Mouse (Mus musculus): ENCODE data around the gene Atad3a. TPM values are rescaled to one million over a fixed set of nuclear protein-coding genes. Genes with fewer than 3 reads are reported as not detected.
A peak's percentile ranks its signal among the peaks of the same experiment; 100 is the strongest.

Gene Atad3a
- polyA plus RNA-seq, 1 experiment = 20.5 TPM

DNA sequence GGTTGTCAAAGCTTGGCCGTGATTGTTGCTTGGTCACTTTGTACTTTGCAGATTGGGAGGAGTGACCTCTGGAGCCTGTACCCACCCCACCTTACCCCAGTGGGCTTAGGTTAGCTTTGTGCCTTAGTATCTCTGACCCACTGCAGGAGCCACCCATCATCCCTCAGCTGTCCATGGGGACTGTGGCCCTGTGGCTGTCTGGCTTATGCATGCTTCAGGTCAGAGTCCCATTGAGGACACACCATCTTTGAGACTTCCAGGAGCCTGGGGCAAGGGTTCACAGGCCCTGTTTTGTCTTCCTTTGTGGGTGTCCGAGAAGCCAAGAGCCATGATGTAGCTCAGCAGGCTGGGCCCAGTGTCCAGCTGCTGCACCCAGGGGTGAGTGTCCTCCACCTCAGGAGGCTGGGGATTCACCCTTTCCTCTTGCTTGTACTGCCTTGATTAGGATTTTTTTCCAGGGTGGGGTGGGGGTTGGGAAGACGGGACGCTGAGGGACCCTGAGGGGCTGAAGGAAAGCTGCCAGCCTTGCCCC, 65.3 kb downstream of the Atad3a start:
- TF ChIP-seq FLI1 (IDR thresholded peaks at IDR 0.05; ENCODE audit: low read length) (no peak), GATA1 (IDR thresholded peaks at IDR 0.05; ENCODE audit: borderline replicate concordance, low read length) (no peak)
- H3K4me3 ChIP-seq (replicated peaks) = peak overlapping the region; percentile 62
- no peaks in the 10 kb centered on the region for H3K36me3 ChIP-seq (replicated peaks; ENCODE audit: low read length)
- H3K4me1 ChIP-seq = peaks cover 51% of the 10 kb centered on the region
- H3K27me3 ChIP-seq (replicated peaks) = peaks cover 68% of the 10 kb centered on the region
- no peaks in the 10 kb centered on the region for H3K9me3 ChIP-seq

DNA sequence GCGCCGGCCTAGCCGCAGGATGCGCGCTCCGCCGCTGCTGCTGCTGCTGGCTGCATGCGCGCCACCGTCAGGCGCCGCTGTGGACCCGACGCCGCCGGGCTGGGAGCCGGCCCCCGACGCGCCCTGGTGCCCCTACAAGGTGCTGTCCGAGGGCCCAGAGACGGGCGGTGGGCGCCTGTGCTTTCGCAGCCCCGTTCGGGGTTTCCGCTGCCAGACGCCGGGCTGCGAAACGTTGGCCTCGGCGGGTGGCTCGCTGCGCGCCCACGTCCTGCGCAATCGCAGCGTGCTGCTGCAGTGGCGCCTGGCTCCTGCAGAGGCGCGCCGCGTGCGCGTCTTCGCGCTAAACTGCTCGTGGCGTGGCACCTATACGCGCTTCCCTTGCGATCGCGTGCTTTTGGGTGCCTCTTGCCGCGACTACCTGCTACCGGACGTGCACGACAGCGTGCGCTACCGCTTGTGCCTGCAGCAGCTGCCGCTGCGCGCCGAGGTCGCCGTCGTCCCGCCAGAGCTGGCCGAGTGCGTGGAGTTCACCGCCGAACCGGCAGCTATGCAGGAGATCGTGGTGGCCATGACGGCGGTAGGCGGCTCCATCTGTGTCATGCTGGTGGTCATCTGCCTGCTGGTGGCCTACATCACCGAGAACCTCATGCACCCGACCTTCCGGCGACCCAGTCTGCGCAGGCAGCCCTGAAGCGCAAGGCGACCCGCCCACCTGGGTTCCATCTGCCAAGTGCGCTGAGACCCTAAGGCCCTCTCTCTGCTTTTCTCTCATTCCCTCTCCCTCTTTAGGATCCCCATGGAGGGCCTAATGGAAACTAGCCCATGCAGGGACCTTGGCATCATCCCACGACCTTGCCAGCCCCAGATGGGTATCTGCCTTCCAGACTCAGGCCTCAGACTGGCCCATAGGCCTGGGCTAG, 66.2 kb downstream of the Atad3a start:
- Histone ChIP-seq H3K36me3 (replicated peaks; ENCODE audit: low read length) (no peaks in the 10 kb centered on the region), H3K4me3 (replicated peaks) (peak overlapping the region; percentile 95), H3K9me3 (no peaks in the 10 kb centered on the region), H3K27me3 (replicated peaks) (peaks cover 69% of the 10 kb centered on the region), H3K4me1 (peaks cover 51% of the 10 kb centered on the region)
- no peak for TF ChIP-seq GATA1 (IDR thresholded peaks at IDR 0.05; ENCODE audit: borderline replicate concordance, low read length)
- TF ChIP-seq FLI1 (IDR thresholded peaks at IDR 0.05; ENCODE audit: low read length) = no peak

DNA sequence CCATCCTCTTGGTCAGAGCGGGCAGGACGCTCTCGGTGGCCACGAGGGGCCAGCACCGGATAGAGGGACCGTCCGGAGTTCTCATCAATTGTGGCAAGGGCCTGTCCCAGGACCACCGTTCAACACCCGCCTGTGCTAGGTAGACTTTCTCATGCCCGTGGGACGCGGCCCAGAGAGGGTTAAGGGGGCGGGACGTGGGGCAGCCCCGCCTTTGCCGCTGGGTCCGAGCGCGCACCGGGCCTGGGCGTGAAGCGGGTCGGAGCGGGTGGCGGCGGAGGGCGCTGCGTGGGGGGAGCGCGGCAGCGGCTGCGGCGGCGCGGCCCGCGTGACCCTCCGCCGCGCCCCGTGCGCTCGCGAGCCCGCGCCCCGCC, 66.8 kb downstream of the Atad3a start, which contains the start of gene Fndc10:
TSS of gene Fndc10 (plus strand) at position 232 of the 371 bp plus-strand sequence.
- Histone ChIP-seq H3K9me3 (no peaks in the 10 kb centered on the region), H3K36me3 (replicated peaks; ENCODE audit: low read length) (no peaks in the 10 kb centered on the region), H3K4me1 (peaks cover 51% of the 10 kb centered on the region), H3K27me3 (replicated peaks) (peaks cover 68% of the 10 kb centered on the region), H3K4me3 (replicated peaks) (peak within 1 kb of the TSS; percentile 95)
- TF ChIP-seq FLI1 (IDR thresholded peaks at IDR 0.05; ENCODE audit: low read length) (no peak), GATA1 (IDR thresholded peaks at IDR 0.05; ENCODE audit: borderline replicate concordance, low read length) (no peak)

DNA sequence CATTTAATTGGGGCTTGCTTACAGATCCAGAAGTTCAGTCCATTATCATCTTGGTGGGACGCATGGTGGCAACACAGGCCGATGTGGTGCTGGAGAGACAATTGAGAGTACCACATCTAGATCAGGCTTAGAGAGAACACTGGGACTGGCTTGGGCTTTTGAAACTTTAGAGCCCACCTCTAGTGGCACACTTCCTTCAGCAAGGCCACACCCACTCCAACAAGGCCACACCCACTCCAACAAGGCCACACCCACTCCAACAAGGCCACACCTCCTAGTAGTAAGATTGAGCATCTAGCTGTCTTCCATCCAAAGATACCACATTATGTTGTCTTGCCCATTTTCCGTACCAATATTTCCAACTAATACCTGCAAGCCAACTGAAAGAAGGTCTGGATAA, 68.5 kb downstream of the Atad3a start:
- Histone ChIP-seq H3K4me3 (replicated peaks) (no peak overlapping the region), H3K27me3 (replicated peaks) (peaks cover 62% of the 10 kb centered on the region), H3K9me3 (no peaks in the 10 kb centered on the region), H3K4me1 (peaks cover 53% of the 10 kb centered on the region), H3K36me3 (replicated peaks; ENCODE audit: low read length) (no peaks in the 10 kb centered on the region)
- no peak for TF ChIP-seq GATA1 (IDR thresholded peaks at IDR 0.05; ENCODE audit: borderline replicate concordance, low read length)
- no peak for TF ChIP-seq FLI1 (IDR thresholded peaks at IDR 0.05; ENCODE audit: low read length)

Other genes starting within 250 kb of the Atad3a start
- 38.7 and 54.4 TPM in 2 replicates for gene Nadk, start 198.7 kb downstream of the Atad3a start, polyA plus RNA-seq (2012; ENCODE audit: insufficient read depth, low replicate concordance)
- gene Slc35e2, start 159.7 kb downstream of the Atad3a start, polyA plus RNA-seq (2012; ENCODE audit: insufficient read depth, low replicate concordance) = 0.17 and 0.60 TPM in 2 replicates
- 9.7 and 77.3 TPM in 2 replicates for gene Cdk11b, start 136.2 kb downstream of the Atad3a start, polyA plus RNA-seq (2012; ENCODE audit: insufficient read depth, low replicate concordance)
- gene Gm10563, start 115.7 kb downstream of the Atad3a start, polyA plus RNA-seq (2012; ENCODE audit: insufficient read depth, low replicate concordance) = not detected in 2 replicates
- gene Mmp23, start 107.7 kb downstream of the Atad3a start, polyA plus RNA-seq (2012; ENCODE audit: insufficient read depth, low replicate concordance) = 3.7 TPM in 1 of 2 replicates, not detected in the other
- gene Mib2, start 91.9 kb downstream of the Atad3a start, polyA plus RNA-seq (2012; ENCODE audit: insufficient read depth, low replicate concordance) = 45.2 and 94.9 TPM in 2 replicates
- 0.44 and 4.7 TPM in 2 replicates for gene Fndc10, start 66.8 kb downstream of the Atad3a start, polyA plus RNA-seq (2012; ENCODE audit: insufficient read depth, low replicate concordance)
- gene Ssu72, start 56.3 kb downstream of the Atad3a start, polyA plus RNA-seq (2012; ENCODE audit: insufficient read depth, low replicate concordance) = 37.1 and 112 TPM in 2 replicates
- 1.2 and 3.2 TPM in 2 replicates for gene Tmem240, start 26.3 kb downstream of the Atad3a start, polyA plus RNA-seq (2012; ENCODE audit: insufficient read depth, low replicate concordance)
- 0.41 and 1.4 TPM in 2 replicates for gene Vwa1, start 13.6 kb upstream of the Atad3a start, polyA plus RNA-seq (2012; ENCODE audit: insufficient read depth, low replicate concordance)
- gene Tmem88b, start 24.8 kb upstream of the Atad3a start, polyA plus RNA-seq (2012; ENCODE audit: insufficient read depth, low replicate concordance) = 0.04 TPM in 1 of 2 replicates, not detected in the other
- not detected in 2 replicates for gene Ankrd65, start 29.3 kb upstream of the Atad3a start, polyA plus RNA-seq (2012; ENCODE audit: insufficient read depth, low replicate concordance)
- gene Mrpl20, start 41.8 kb upstream of the Atad3a start, polyA plus RNA-seq (2012; ENCODE audit: insufficient read depth, low replicate concordance) = 10.2 and 29.9 TPM in 2 replicates
- gene Ccnl2, start 51.4 kb upstream of the Atad3a start, polyA plus RNA-seq (2012; ENCODE audit: insufficient read depth, low replicate concordance) = 8.4 and 15.4 TPM in 2 replicates
- gene Aurkaip1, start 70.2 kb upstream of the Atad3a start, polyA plus RNA-seq (2012; ENCODE audit: insufficient read depth, low replicate concordance) = 60.6 and 341 TPM in 2 replicates
- 0.13 TPM in 1 of 2 replicates, not detected in the other for gene Mxra8, start 78.6 kb upstream of the Atad3a start, polyA plus RNA-seq (2012; ENCODE audit: insufficient read depth, low replicate concordance)
- gene Dvl1, start 86.3 kb upstream of the Atad3a start, polyA plus RNA-seq (2012; ENCODE audit: insufficient read depth, low replicate concordance) = 29.5 and 68.0 TPM in 2 replicates
- 0.22 and 1.7 TPM in 2 replicates for gene Tas1r3, start 102.3 kb upstream of the Atad3a start, polyA plus RNA-seq (2012; ENCODE audit: insufficient read depth, low replicate concordance)
- gene Cptp, start 108.3 kb upstream of the Atad3a start, polyA plus RNA-seq (2012; ENCODE audit: insufficient read depth, low replicate concordance) = 1.5 and 3.5 TPM in 2 replicates
- 12.5 and 14.1 TPM in 2 replicates for gene Ints11, start 108.5 kb upstream of the Atad3a start, polyA plus RNA-seq (2012; ENCODE audit: insufficient read depth, low replicate concordance)
- gene Pusl1, start 130.7 kb upstream of the Atad3a start, polyA plus RNA-seq (2012; ENCODE audit: insufficient read depth, low replicate concordance) = 99.4 and 450 TPM in 2 replicates
- 33.2 and 58.6 TPM in 2 replicates for gene Acap3, start 130.7 kb upstream of the Atad3a start, polyA plus RNA-seq (2012; ENCODE audit: insufficient read depth, low replicate concordance)
- gene Ube2j2, start 182.7 kb upstream of the Atad3a start, polyA plus RNA-seq (2012; ENCODE audit: insufficient read depth, low replicate concordance) = 90.8 and 106 TPM in 2 replicates
- gene C1qtnf12, start 201.2 kb upstream of the Atad3a start, polyA plus RNA-seq (2012; ENCODE audit: insufficient read depth, low replicate concordance) = 30.2 and 64.1 TPM in 2 replicates
- 3.3 and 5.3 TPM in 2 replicates for gene B3galt6, start 231.6 kb upstream of the Atad3a start, polyA plus RNA-seq (2012; ENCODE audit: insufficient read depth, low replicate concordance)
- 29.6 and 45.2 TPM in 2 replicates for gene Sdf4, start 231.8 kb upstream of the Atad3a start, polyA plus RNA-seq (2012; ENCODE audit: insufficient read depth, low replicate concordance)

Measured in megakaryocyte, embryonic 14.5 days (primary cell).